Mouse (Mus musculus): ENCODE measurements at regions not wholly inside any gene's neighbourhood (a gene's known extent, or its start where the extent isn't known, plus 50 kb on each side); places are given as distances from the start of the nearest gene placed in this dataset.

DNA sequence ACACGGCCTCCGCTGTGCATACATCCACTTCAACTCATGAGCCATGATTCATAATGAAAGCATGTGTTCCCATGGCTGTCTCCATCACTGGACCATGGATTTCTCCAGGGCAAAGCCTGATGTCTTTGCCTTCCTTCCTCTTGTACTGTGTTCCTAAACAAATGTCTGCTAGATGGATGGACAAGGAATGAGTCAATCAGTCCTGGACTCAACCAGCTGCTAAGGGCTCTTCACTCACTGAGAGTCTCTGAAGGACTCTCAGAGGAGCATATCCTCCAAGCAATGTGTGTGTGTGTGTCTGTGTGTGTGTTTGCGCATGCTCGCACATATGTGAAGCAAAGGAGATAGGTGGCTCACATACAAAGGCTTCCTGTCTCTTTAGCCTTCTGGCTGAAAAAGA lies 156.0 kb upstream of the Nrip1 start:
- H3K4me2 ChIP-seq = no peak overlapping the region
- 97% methylated on average over 4 of the region's 4 CpGs for WGBS
- H3K9me3 ChIP-seq (replicated peaks) = no peaks in the 10 kb centered on the region
- no peaks in the 10 kb centered on the region for H3K36me3 ChIP-seq
- ATAC-seq (ENCODE audit: low FRiP score) = no peak
- no peak overlapping the region for H3K4me3 ChIP-seq (replicated peaks)
- no peaks in the 10 kb centered on the region for H3K4me1 ChIP-seq
- H3K9ac ChIP-seq (replicated peaks) = no peak overlapping the region
- H3K27ac ChIP-seq (replicated peaks) = no peak overlapping the region
- no peaks in the 10 kb centered on the region for H3K27me3 ChIP-seq (replicated peaks)

DNA sequence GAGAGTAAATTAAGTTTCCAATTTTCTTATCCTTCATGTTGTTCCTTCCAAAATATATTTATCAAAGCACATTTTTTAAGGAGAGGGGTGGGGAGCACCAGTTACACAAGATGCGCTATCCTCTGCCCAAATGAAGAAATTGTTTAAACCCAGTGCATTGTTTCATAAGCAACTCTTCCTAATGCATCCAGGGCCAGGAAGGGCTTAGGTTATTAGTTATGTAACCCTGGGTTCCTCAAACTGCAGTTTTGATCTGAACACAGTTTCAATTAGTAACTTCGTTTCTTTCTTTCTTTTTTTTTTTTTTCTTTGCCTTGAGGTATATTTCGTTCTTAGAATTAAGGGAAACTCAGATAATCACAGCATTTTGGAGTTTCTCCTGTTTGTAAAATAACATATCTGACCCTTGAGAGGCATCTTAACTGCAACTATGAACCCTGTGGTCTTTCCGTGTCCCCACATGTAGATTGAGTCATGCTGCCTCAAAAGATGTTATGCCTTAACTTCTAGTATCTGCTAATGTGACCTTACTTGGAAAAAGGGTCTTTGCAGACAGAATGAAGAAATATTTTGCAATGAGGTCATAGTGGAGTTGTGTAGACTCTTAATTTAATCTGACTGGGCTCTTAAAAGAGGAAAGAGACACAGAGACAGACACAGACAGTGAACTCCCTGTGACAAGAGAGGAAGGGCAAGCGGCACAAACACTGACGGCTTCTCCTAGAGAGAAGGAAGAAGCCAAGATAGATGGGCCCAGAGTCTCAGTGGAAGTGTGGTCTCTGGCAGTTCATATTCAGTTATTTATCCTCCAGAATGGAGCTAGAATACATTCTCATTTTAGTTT lies 153.7 kb upstream of the Nrip1 start:
- Histone ChIP-seq H3K27ac (replicated peaks) (no peak overlapping the region), H3K36me3 (no peaks in the 10 kb centered on the region), H3K4me1 (no peaks in the 10 kb centered on the region), H3K9ac (replicated peaks) (no peak overlapping the region), H3K4me3 (replicated peaks) (no peak overlapping the region), H3K9me3 (replicated peaks) (no peaks in the 10 kb centered on the region), H3K27me3 (replicated peaks) (no peaks in the 10 kb centered on the region), H3K4me2 (no peak overlapping the region)
- no peak for ATAC-seq (ENCODE audit: low FRiP score)
- 84% methylated on average over 6 of the region's 6 CpGs for WGBS

DNA sequence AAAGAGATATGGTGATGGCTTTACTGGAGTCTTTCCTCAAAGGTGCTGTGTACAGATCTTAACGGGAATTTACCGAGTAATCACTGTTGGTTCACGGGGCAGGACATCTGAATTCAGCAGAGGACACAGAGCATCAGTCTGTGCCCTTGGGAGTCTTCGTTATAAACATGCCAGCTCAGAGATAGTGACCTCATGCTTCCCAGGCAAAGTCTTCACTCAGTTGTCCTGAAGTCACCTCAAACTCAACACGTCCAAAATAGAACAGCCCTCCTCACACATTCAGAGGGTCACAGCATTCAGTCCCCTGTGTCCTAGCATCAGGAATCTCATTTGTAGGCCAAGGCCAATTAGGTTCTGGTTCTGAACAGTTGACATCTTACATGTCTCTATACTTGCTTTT lies 151.9 kb upstream of the Nrip1 start:
- H3K9me3 ChIP-seq (replicated peaks) = no peaks in the 10 kb centered on the region
- WGBS = 92% methylated on average over 5 of the region's 5 CpGs
- no peak overlapping the region for H3K4me3 ChIP-seq (replicated peaks)
- H3K4me2 ChIP-seq = no peak overlapping the region
- H3K27ac ChIP-seq (replicated peaks) = no peak overlapping the region
- H3K9ac ChIP-seq (replicated peaks) = no peak overlapping the region
- H3K36me3 ChIP-seq = no peaks in the 10 kb centered on the region
- no peaks in the 10 kb centered on the region for H3K27me3 ChIP-seq (replicated peaks)
- no peak for ATAC-seq (ENCODE audit: low FRiP score)
- H3K4me1 ChIP-seq = 0 out of 2 replicates have a peak, but pooled peaks cover 2% of the 10 kb centered on the region

DNA sequence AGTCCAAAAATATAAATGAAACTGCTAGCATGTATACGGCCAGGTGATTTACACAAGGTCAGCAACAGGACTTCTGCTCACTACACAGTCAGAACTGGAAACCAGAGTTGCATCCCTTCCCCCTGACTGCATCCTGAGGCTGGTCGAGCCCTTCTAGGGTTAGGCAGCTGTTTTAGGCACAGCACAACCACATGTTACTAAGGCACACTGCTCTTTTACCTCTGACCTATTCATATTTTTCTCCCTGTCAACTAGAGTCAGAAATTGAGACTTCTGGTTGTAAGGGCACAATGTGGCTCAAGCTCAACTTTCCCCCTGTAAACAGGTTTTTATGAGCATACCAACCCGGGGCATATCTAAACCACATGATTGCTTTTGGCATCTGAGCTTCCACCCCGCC lies 151.3 kb upstream of the Nrip1 start:
- 86% methylated on average over 4 of the region's 4 CpGs for WGBS
- Histone ChIP-seq H3K36me3 (no peaks in the 10 kb centered on the region), H3K4me3 (replicated peaks) (no peak overlapping the region), H3K9ac (replicated peaks) (no peak overlapping the region), H3K27me3 (replicated peaks) (no peaks in the 10 kb centered on the region), H3K27ac (replicated peaks) (no peak overlapping the region), H3K4me1 (peaks cover 5% of the 10 kb centered on the region; the same call in 1 of the 2 replicates), H3K4me2 (no peak overlapping the region), H3K9me3 (replicated peaks) (no peaks in the 10 kb centered on the region)
- no peak for ATAC-seq (ENCODE audit: low FRiP score)

DNA sequence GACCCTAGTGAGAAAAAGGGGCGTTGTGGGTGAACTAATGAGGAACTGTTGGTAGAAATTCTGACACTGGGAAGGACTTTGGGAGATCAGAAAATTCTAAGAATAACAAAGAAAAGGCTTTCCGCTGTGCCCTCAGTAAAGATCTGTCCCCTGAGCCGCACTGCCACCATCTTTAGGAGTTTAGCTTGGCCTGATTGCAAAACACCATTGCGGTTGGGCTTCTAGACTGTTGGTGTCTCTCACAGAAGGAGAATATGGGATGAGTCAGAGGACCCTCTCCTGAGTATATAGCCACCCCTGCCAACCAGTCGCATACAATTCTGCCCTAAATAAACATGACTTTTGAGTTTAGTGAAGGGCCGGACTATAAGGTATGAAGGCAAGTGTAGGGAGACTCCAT lies 147.5 kb upstream of the Nrip1 start:
- Histone ChIP-seq H3K4me3 (replicated peaks) (no peak overlapping the region), H3K4me2 (no peak overlapping the region), H3K9me3 (replicated peaks) (no peaks in the 10 kb centered on the region), H3K4me1 (peaks cover 6% of the 10 kb centered on the region; the same call in 1 of the 2 replicates), H3K9ac (replicated peaks) (no peak overlapping the region), H3K27ac (replicated peaks) (no peak overlapping the region), H3K27me3 (replicated peaks) (no peaks in the 10 kb centered on the region), H3K36me3 (no peaks in the 10 kb centered on the region)
- no peak for ATAC-seq (ENCODE audit: low FRiP score)
- 94% methylated on average over 6 of the region's 6 CpGs for whole genome bisulfite sequencing

DNA sequence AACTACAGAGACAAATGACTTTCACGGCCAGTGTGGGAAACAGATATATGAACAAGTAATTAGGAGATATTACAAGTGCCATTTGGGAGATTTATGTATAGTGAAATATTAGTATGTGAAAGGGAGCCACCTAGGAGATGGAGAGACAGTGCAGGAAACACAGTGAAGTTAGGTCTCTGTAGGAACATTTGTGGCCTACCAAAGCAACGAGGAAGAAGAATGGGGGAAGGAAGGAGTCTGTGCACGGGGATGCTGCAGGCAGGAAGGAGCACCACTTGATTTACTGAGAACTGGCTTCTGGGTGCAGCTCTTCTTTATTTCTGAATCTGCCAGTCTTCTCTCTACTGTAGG lies 147.0 kb upstream of the Nrip1 start:
- no peak overlapping the region for H3K9ac ChIP-seq (replicated peaks)
- H3K9me3 ChIP-seq (replicated peaks) = no peaks in the 10 kb centered on the region
- no peaks in the 10 kb centered on the region for H3K36me3 ChIP-seq
- H3K27me3 ChIP-seq (replicated peaks) = no peaks in the 10 kb centered on the region
- peaks cover 6% of the 10 kb centered on the region; the same call in 1 of the 2 replicates for H3K4me1 ChIP-seq
- H3K27ac ChIP-seq (replicated peaks) = 0 out of 2 replicates have a peak overlapping the region, but pooled peaks have one; percentile 45
- no peak overlapping the region for H3K4me2 ChIP-seq
- peak; percentile 72 for ATAC-seq (ENCODE audit: low FRiP score)
- WGBS = 26% methylated on average over 3 of the region's 3 CpGs
- H3K4me3 ChIP-seq (replicated peaks) = no peak overlapping the region

DNA sequence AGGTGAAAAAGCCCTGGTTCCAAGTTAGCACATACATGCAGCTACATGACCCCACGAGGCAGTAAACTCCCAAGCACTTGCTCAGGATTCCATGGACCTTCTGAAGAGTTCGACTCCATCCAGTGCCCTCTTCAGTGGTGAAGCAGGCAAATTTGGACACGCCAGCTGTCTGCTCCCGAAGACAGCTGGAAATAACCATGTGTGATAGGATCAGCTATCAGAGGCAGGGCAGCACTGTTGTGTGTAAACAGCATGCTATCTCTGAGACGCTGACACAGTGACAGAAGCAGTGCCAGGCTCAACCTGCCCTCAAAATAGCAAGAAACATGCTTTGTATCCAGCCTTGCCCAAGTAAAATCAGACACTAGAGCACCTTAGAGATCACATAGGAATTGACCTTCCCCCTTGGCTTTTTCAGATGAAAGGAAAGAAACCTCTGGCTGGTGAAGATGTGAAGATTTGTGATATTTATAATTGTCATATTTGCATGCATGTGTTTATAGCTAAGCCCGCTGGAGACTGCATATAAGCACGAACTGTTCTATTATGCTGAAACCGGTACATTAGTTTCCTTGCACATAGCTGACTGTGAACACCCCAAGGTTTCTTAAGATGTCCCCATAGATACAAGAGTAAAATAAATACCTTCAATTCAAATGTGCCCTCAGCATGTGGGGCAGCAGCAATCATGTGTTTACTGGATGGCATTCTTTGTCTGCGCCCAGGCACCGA lies 146.4 kb upstream of the Nrip1 start:
- no peaks in the 10 kb centered on the region for H3K9me3 ChIP-seq (replicated peaks)
- H3K4me2 ChIP-seq = no peak overlapping the region
- H3K36me3 ChIP-seq = no peaks in the 10 kb centered on the region
- no peak overlapping the region for H3K9ac ChIP-seq (replicated peaks)
- 0 out of 2 replicates have a peak overlapping the region, but pooled peaks have one; percentile 45 for H3K27ac ChIP-seq (replicated peaks)
- no peaks in the 10 kb centered on the region for H3K27me3 ChIP-seq (replicated peaks)
- H3K4me3 ChIP-seq (replicated peaks) = no peak overlapping the region
- 65% methylated on average over 10 of the region's 10 CpGs for WGBS
- ATAC-seq (ENCODE audit: low FRiP score) = peak; percentile 70
- H3K4me1 ChIP-seq = peaks cover 6% of the 10 kb centered on the region; the same call in 1 of the 2 replicates

DNA sequence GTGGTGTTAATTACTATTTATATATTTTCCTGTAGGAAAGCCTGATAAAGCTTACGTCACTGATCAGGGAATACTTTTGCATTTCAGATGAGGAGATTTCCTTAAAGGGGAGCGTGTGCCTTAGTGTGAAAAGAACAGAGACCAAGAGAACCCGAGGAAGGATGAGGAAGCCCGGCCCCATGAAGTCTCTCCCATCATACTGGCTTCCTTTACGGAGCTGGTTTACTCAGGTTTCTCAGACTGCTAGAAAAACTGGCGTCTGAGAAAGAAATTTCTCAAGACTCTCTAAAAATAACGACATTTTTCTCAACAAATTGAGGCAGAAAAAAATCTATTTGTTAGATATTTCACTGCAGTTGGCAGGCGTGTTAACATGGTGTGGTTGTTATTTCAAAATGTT lies 137.2 kb upstream of the Nrip1 start:
- ATAC-seq (ENCODE audit: low FRiP score) = no peak
- H3K36me3 ChIP-seq = no peaks in the 10 kb centered on the region
- H3K27ac ChIP-seq (replicated peaks) = no peak overlapping the region
- H3K4me3 ChIP-seq (replicated peaks) = no peak overlapping the region
- H3K4me2 ChIP-seq = no peak overlapping the region
- no peaks in the 10 kb centered on the region for H3K4me1 ChIP-seq
- H3K27me3 ChIP-seq (replicated peaks) = no peaks in the 10 kb centered on the region
- WGBS = 77% methylated on average over 8 of the region's 8 CpGs
- no peaks in the 10 kb centered on the region for H3K9me3 ChIP-seq (replicated peaks)
- H3K9ac ChIP-seq (replicated peaks) = no peak overlapping the region

DNA sequence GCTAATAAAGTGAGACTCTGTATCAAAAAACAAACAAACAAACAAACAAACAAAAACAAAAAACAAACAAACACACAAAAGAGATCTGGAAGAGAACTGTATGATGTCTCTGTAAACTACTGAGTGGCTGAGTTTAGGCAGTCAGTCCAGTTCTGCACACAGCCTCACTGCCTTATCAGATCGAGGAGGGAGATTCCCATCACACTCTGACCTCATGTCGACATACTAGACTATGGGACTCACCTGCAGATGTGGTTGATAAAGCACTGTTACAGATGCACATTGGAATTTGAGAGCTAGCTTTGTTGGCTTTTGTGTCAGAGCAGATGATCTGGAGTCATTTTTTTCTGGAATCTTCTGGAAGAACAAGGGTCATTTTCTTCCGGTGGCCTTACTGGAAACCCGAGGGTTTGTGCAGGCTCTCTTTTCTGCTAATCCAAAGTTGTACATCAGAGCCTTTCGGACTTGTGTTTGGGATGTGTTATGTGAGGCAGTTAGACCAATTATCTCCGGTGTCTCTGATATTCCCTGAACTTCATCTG lies 135.6 kb upstream of the Nrip1 start:
- H3K36me3 ChIP-seq = no peaks in the 10 kb centered on the region
- no peaks in the 10 kb centered on the region for H3K9me3 ChIP-seq (replicated peaks)
- no peak overlapping the region for H3K9ac ChIP-seq (replicated peaks)
- H3K4me1 ChIP-seq = no peaks in the 10 kb centered on the region
- H3K4me2 ChIP-seq = no peak overlapping the region
- H3K27me3 ChIP-seq (replicated peaks) = no peaks in the 10 kb centered on the region
- H3K27ac ChIP-seq (replicated peaks) = no peak overlapping the region
- no peak overlapping the region for H3K4me3 ChIP-seq (replicated peaks)
- no peak for ATAC-seq (ENCODE audit: low FRiP score)
- 93% methylated on average over 6 of the region's 6 CpGs for WGBS

DNA sequence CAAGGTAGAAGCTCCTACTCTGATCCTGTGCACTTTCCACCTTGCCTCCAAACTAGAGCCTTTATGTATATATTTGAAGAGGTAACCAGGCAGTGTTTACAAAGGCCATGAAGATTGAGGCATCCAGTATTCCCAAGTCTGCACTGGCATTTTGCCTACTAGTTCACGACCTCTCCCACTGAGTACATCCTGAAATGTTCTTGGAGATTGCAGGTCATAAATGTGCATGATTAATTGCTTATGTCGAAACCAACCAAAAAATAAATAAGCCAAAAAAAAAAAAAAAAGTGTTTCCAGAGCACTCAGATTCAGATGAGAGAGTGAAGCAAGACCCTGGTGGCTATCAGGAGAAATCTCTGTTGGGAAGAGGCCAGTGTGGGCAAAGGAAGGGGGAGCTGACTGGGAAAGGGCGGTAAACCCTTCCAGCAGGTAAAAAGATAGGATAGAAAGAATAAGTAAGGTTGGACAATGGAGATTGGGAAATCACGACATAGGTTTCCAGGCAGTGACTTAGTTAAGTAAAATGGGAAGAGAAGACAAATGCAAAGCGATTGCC lies 133.6 kb upstream of the Nrip1 start:
- Histone ChIP-seq H3K4me2 (no peak overlapping the region), H3K4me3 (replicated peaks) (no peak overlapping the region), H3K36me3 (no peaks in the 10 kb centered on the region), H3K27ac (replicated peaks) (no peak overlapping the region), H3K9me3 (replicated peaks) (no peaks in the 10 kb centered on the region), H3K27me3 (replicated peaks) (no peaks in the 10 kb centered on the region), H3K9ac (replicated peaks) (no peak overlapping the region), H3K4me1 (no peaks in the 10 kb centered on the region)
- ATAC-seq (ENCODE audit: low FRiP score) = no peak
- 83% methylated on average over 5 of the region's 5 CpGs for WGBS

DNA sequence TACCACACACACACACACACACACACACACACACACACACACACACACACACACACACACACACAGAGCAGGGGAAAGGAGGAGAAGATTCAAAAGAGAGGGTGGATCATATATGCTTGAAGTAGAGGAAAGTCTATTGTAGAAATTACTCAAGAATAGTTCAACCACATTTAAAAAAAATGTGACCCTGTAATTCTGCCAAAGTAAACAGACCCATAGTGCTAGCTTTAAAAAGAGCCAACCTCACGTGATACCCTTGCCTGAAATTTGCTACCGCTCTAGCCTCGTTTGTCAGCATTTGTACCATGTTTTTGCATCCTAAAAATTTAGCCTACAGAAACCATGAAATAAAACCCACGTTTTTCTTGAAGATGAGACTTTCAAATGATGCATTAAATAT lies 132.6 kb upstream of the Nrip1 start:
- H3K9me3 ChIP-seq (replicated peaks) = no peaks in the 10 kb centered on the region
- no peaks in the 10 kb centered on the region for H3K36me3 ChIP-seq
- no peak overlapping the region for H3K4me2 ChIP-seq
- H3K4me1 ChIP-seq = no peaks in the 10 kb centered on the region
- no peak overlapping the region for H3K27ac ChIP-seq (replicated peaks)
- H3K9ac ChIP-seq (replicated peaks) = no peak overlapping the region
- H3K27me3 ChIP-seq (replicated peaks) = no peaks in the 10 kb centered on the region
- H3K4me3 ChIP-seq (replicated peaks) = no peak overlapping the region
- 80% methylated on average over 4 of the region's 4 CpGs for WGBS
- no peak for ATAC-seq (ENCODE audit: low FRiP score)

Data from neural tube, embryonic 15.5 days (tissue).